Comparison of ENCODE assay signal across 16 mouse cellular contexts in the genomic region with DNA sequence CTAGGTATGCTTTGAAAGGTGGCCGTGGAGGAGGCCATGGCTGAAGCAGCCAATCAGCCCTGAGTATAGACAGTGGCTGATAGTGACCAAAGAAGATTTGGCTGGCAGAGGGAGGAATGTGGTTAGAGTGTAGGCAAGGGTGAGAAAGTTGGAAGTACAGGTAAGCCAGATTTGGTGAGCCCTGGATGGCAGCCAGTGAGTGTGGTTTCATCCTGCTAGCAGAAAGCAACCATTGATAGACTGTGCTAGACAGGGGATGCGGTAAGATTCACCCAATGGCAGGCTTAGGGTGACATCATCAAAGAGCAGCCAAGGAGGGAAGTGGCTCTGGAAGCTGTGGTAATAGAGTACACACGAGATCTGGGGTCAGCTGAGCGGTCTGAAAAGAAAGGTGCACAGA.
DNase-seq lines count a peak whose midpoint lies in the region; ATAC-seq and TF ChIP-seq lines count a peak whose summit lies in the region.
"Had no signal": no experiment of that assay in that cellular context is flagged by ENCODE, and none has a peak within 500 bp of the region (broad histone marks: within the 10 kb centered on the region; RNA-seq: fewer than 3 reads in every experiment).

No protein-coding gene starts in this region.

- peak; percentile 18; the same call in 1 of the 2 replicates for ATAC-seq in hindbrain, postnatal 0 days
- ATAC-seq in hindbrain, embryonic 16.5 days: no peak
- 0 out of 2 replicates have a peak, but pooled peaks have one; percentile 11 for ATAC-seq in lung, embryonic 15.5 days (ENCODE audit: borderline replicate concordance, extremely low read depth, low FRiP score, low TSS enrichment)
- ATAC-seq in forebrain, embryonic 12.5 days (ENCODE audit: low FRiP score): no peak
- ATAC-seq: forebrain, embryonic 13.5 days; forebrain, postnatal 0 days had no signal

- TF ChIP-seq POLR2A in cortical plate, adult 2 months (IDR thresholded peaks at IDR 0.05; ENCODE audit: extremely low read depth, insufficient read depth, low read length): no peak

- no peak overlapping the region for H3K9ac ChIP-seq in hindbrain, postnatal 0 days (replicated peaks; ENCODE audit: low read length)
- no peak overlapping the region for H3K9ac ChIP-seq in hindbrain, embryonic 16.5 days (ENCODE audit: low read depth, low read length)
- no peak overlapping the region for H3K9ac ChIP-seq in lung, embryonic 15.5 days
- no peak overlapping the region for H3K9ac ChIP-seq in forebrain, embryonic 12.5 days
- H3K9ac ChIP-seq: embryonic facial prominence, embryonic 13.5 days; forebrain, embryonic 13.5 days; forebrain, postnatal 0 days; heart, embryonic 12.5 days; hindbrain, embryonic 15.5 days had no signal

- 80% methylated on average over 4 of the region's 4 CpGs for WGBS in hindbrain, postnatal 0 days
- 85% methylated on average over 4 of the region's 4 CpGs for WGBS in hindbrain, embryonic 16.5 days
- 74% methylated on average over 4 of the region's 4 CpGs for WGBS in lung, embryonic 15.5 days
- WGBS in forebrain, embryonic 12.5 days: 84% methylated on average over 4 of the region's 4 CpGs

- no peak for TF ChIP-seq CTCF in hindbrain, postnatal 0 days (IDR thresholded peaks at IDR 0.05; ENCODE audit: low read depth)
- TF ChIP-seq CTCF in cortical plate, adult 2 months (IDR thresholded peaks at IDR 0.05; ENCODE audit: extremely low read depth, insufficient read depth, low read length): no peak

- no peak overlapping the region for H3K27ac ChIP-seq in hindbrain, postnatal 0 days
- no peak overlapping the region for H3K27ac ChIP-seq in hindbrain, embryonic 16.5 days (ENCODE audit: low read depth, low read length)
- H3K27ac ChIP-seq in lung, embryonic 15.5 days: no peak overlapping the region
- H3K27ac ChIP-seq in cortical plate, adult 2 months (ENCODE audit: insufficient read depth, low read length): 0 out of 2 replicates have a peak overlapping the region, but pooled peaks have one; percentile 39
- H3K27ac ChIP-seq in forebrain, embryonic 12.5 days: no peak overlapping the region
- H3K27ac ChIP-seq: forebrain, embryonic 13.5 days; hindbrain, embryonic 15.5 days had no signal

- no peak for DNase-seq in hindbrain, postnatal 0 days (ENCODE audit: low spot score)
- no peak for DNase-seq in lung, adult 18-20 months
- DNase-seq in CD8-positive naive resting alpha-beta T cell, adult 2 months (ENCODE audit: low read depth in 2 of 2, low spot score in 2 of 2): peak; percentile 14 to 19
- DNase-seq: adrenal gland, adult 8-10 months; adrenal gland, postnatal 36 days; cerebellum, adult 8-10 months; forebrain, postnatal 0 days; gastrocnemius, postnatal 14 days had no signal

- H3K4me1 ChIP-seq in hindbrain, postnatal 0 days (ENCODE audit: insufficient read depth, low read length): peaks cover 6% of the 10 kb centered on the region
- H3K4me1 ChIP-seq in hindbrain, embryonic 16.5 days (ENCODE audit: control insufficient read depth, insufficient read depth, low read depth, low read length): no peaks in the 10 kb centered on the region; the same call in 1 of the 2 replicates
- 0 out of 2 replicates have a peak, but pooled peaks cover 5% of the 10 kb centered on the region for H3K4me1 ChIP-seq in lung, embryonic 15.5 days
- peaks cover 12% of the 10 kb centered on the region for H3K4me1 ChIP-seq in cortical plate, adult 2 months (ENCODE audit: control insufficient read depth, insufficient read depth, low read length)
- H3K4me1 ChIP-seq in forebrain, embryonic 12.5 days: peaks cover 6% of the 10 kb centered on the region

- H3K4me3 ChIP-seq in hindbrain, postnatal 0 days (ENCODE audit: low read length): no peak overlapping the region
- no peak overlapping the region for H3K4me3 ChIP-seq in hindbrain, embryonic 16.5 days (ENCODE audit: low read length)
- H3K4me3 ChIP-seq in lung, embryonic 15.5 days: no peak overlapping the region
- no peak overlapping the region for H3K4me3 ChIP-seq in cortical plate, adult 2 months (ENCODE audit: insufficient read depth, low read length)
- no peak overlapping the region for H3K4me3 ChIP-seq in forebrain, embryonic 12.5 days (replicated peaks)
- H3K4me3 ChIP-seq: embryonic facial prominence, embryonic 13.5 days; forebrain, embryonic 13.5 days; heart, embryonic 12.5 days; hindbrain, embryonic 15.5 days had no signal

- H3K9me3 ChIP-seq in hindbrain, postnatal 0 days (ENCODE audit: low read length): no peaks in the 10 kb centered on the region
- no peaks in the 10 kb centered on the region for H3K9me3 ChIP-seq in hindbrain, embryonic 16.5 days (ENCODE audit: control insufficient read depth, low read length)
- no peaks in the 10 kb centered on the region for H3K9me3 ChIP-seq in lung, embryonic 15.5 days
- no peaks in the 10 kb centered on the region for H3K9me3 ChIP-seq in forebrain, embryonic 12.5 days
- H3K9me3 ChIP-seq: embryonic facial prominence, embryonic 13.5 days; forebrain, embryonic 13.5 days; hindbrain, embryonic 15.5 days had no signal

- no peak overlapping the region for H3K4me2 ChIP-seq in hindbrain, postnatal 0 days (ENCODE audit: low read depth, low read length)
- no peak overlapping the region for H3K4me2 ChIP-seq in hindbrain, embryonic 16.5 days (ENCODE audit: low read length)
- no peak overlapping the region for H3K4me2 ChIP-seq in lung, embryonic 15.5 days
- no peak overlapping the region for H3K4me2 ChIP-seq in forebrain, embryonic 12.5 days
- H3K4me2 ChIP-seq: embryonic facial prominence, embryonic 13.5 days; forebrain, embryonic 13.5 days; heart, embryonic 12.5 days; hindbrain, embryonic 15.5 days had no signal

- peaks cover 10% of the 10 kb centered on the region for H3K36me3 ChIP-seq in hindbrain, postnatal 0 days (ENCODE audit: insufficient read depth, low read length)
- no peaks in the 10 kb centered on the region; the same call in 1 of the 2 replicates for H3K36me3 ChIP-seq in hindbrain, embryonic 16.5 days (ENCODE audit: control insufficient read depth, insufficient read depth, low read length)
- no peaks in the 10 kb centered on the region for H3K36me3 ChIP-seq in lung, embryonic 15.5 days
- H3K36me3 ChIP-seq in forebrain, embryonic 12.5 days (replicated peaks): peaks cover 52% of the 10 kb centered on the region
- H3K36me3 ChIP-seq: embryonic facial prominence, embryonic 13.5 days had no signal

- H3K27me3 ChIP-seq in hindbrain, postnatal 0 days (ENCODE audit: insufficient read depth, low read length): no peaks in the 10 kb centered on the region
- H3K27me3 ChIP-seq in hindbrain, embryonic 16.5 days (replicated peaks; ENCODE audit: control insufficient read depth, insufficient read depth, low read length): no peaks in the 10 kb centered on the region
- H3K27me3 ChIP-seq in lung, embryonic 15.5 days: no peaks in the 10 kb centered on the region
- H3K27me3 ChIP-seq in forebrain, embryonic 12.5 days: no peaks in the 10 kb centered on the region
- H3K27me3 ChIP-seq: embryonic facial prominence, embryonic 13.5 days; forebrain, embryonic 13.5 days; heart, embryonic 12.5 days; hindbrain, embryonic 15.5 days had no signal

Comparison
In these comparisons a context has a peak if more than half of its experiments do, and no peak if none do; other contexts are left out.
1. ATAC-seq: peak in hindbrain, postnatal 0 days (single experiment) and lung, embryonic 15.5 days (single experiment); none in hindbrain, embryonic 16.5 days (single experiment) and forebrain, embryonic 12.5 days (single experiment).
2. DNase-seq: peak in CD8-positive naive resting alpha-beta T cell, adult 2 months (2 of 2); none in hindbrain, postnatal 0 days (single experiment) and lung, adult 18-20 months (0 of 2).